Mouse (Mus musculus) MEL (cell line): Measurements from ENCODE around the gene Schip1.

Experiments used
- CHD2 ChIP-seq: IDR thresholded peaks from 2 replicates; pipeline ENCODE4 v1.6.1; 2011; ENCODE audit warnings: low read length, improper control_type of control experiment
- CTCF ChIP-seq, 3 experiments: IDR thresholded peaks in 2 of 3; conservative IDR thresholded peaks in 1 of 3; 2 replicates each; pipeline ENCODE4 v1.5.1; 2011 to 2012; ENCODE audit warnings: low read length in 3 of 3, low read depth in 2 of 3, mild to moderate bottlenecking in 2 of 3, improper control_type of control experiment in 1 of 3, inconsistent platforms in 1 of 3, mixed read lengths in 1 of 3, moderate library complexity in 1 of 3; ENCODE audit not compliant: control insufficient read depth in 1 of 3, insufficient read depth in 1 of 3, poor library complexity in 1 of 3, severe bottlenecking in 1 of 3
- EP300 ChIP-seq, 2 experiments: IDR thresholded peaks; 2 replicates each; pipeline ENCODE4 v1.6.1; 2011; ENCODE audit warnings: improper control_type of control experiment in 2 of 2, low read length in 2 of 2, low read depth in 1 of 2, mild to moderate bottlenecking in 1 of 2
- MAX ChIP-seq: IDR thresholded peaks from 2 replicates; pipeline ENCODE4 v1.6.1; 2011; ENCODE audit warnings: low read length, improper control_type of control experiment
- MXI1 ChIP-seq: IDR thresholded peaks from 2 replicates; pipeline ENCODE4 v1.6.1; 2011; ENCODE audit warnings: mild to moderate bottlenecking, low read depth, low read length, improper control_type of control experiment
- MYC ChIP-seq: IDR thresholded peaks from 2 replicates; pipeline ENCODE4 v1.6.1; 2011; ENCODE audit warnings: low read depth, mild to moderate bottlenecking, low read length, improper control_type of control experiment, moderate library complexity
- NELFE ChIP-seq: IDR thresholded peaks from 2 replicates; pipeline ENCODE4 v1.6.1; 2011; ENCODE audit warnings: low read depth, low read length, improper control_type of control experiment
- NRF1 ChIP-seq: IDR thresholded peaks from 2 replicates; pipeline ENCODE4 v1.6.1; 2014; ENCODE audit warnings: low read depth, mild to moderate bottlenecking, inconsistent platforms, low read length, improper control_type of control experiment, moderate library complexity; ENCODE audit not compliant: poor library complexity, insufficient read depth, severe bottlenecking
- POLR2A ChIP-seq, 2 experiments: IDR thresholded peaks; 2 replicates each; pipeline ENCODE4 v1.6.1; 2011 to 2012; ENCODE audit warnings: low read length in 2 of 2, mild to moderate bottlenecking in 2 of 2, control low read depth in 1 of 2, improper control_type of control experiment in 1 of 2, low read depth in 1 of 2, moderate library complexity in 1 of 2; ENCODE audit not compliant: control insufficient read depth in 1 of 2, insufficient read depth in 1 of 2, poor library complexity in 1 of 2
- SMC3 ChIP-seq: IDR thresholded peaks from 2 replicates; pipeline ENCODE4 v1.6.1; 2011; ENCODE audit warnings: low read depth, low read length, improper control_type of control experiment
- USF1 ChIP-seq: IDR thresholded peaks from 2 replicates; pipeline ENCODE4 v1.6.1; 2014; ENCODE audit warnings: low read depth, mild to moderate bottlenecking, inconsistent platforms, low read length, improper control_type of control experiment, moderate library complexity

DNA sequence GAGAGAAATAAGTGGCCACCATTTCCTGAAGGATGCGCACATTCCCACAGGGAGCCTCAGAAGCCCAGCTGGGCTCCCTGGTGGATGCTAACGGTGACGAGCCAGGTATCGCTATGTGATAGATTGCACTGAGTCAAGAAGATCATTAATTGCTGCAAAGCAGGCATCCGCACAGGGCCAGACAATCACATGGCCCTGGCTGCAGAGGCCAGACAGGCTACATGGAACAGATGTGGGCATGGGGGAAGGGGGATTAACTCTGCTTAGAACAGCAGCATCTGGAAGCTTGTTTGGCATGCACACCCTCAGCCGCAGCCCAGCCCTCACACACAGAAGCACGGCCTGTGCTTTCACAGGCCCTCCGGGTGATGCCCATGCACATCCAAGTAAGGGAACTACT is 525.8 kb downstream of the Schip1 start:
- TF ChIP-seq SMC3 (no peak), POLR2A (IDR thresholded peaks at IDR 0.05; ENCODE audit: control insufficient read depth in 1 of 2, insufficient read depth in 1 of 2, low read depth in 1 of 2, low read length in 2 of 2, poor library complexity in 1 of 2) (no peak), NRF1 (no peak), CTCF (IDR thresholded peaks at IDR 0.05 in 2 of 3, conservative IDR thresholded peaks at IDR 0.05 in 1 of 3; ENCODE audit: control insufficient read depth in 1 of 3, insufficient read depth in 1 of 3, low read depth in 2 of 3, low read length in 3 of 3, poor library complexity in 1 of 3, severe bottlenecking in 1 of 3) (no peak), EP300 (IDR thresholded peaks at IDR 0.05; ENCODE audit: low read depth in 1 of 2, low read length in 2 of 2) (no peak), CHD2 (no peak), USF1 (no peak), MXI1 (no peak), MAX (no peak), NELFE (no peak), MYC (no peak)
